ENCODE assay signal across 8 mouse cellular contexts in genomic region chr3:33799617-33800512, GRCm38 (mm10). TPM values are rescaled to one million over a fixed set of nuclear protein-coding genes. Genes with fewer than 3 reads are reported as not detected.
A peak's percentile ranks its signal among the peaks of the same experiment; 100 is the strongest.
DNase-seq lines count a peak whose midpoint lies in the region; ATAC-seq lines count a peak whose summit lies in the region.

Ttc14 (plus strand) TSS chr3:33799832.

- H3K36me3 ChIP-seq in heart, embryonic 14.5 days (ENCODE audit: control insufficient read depth, insufficient read depth, low read length) = peaks cover 22% of the 10 kb centered on the region
- peaks cover 15% of the 10 kb centered on the region for H3K36me3 ChIP-seq in liver, embryonic 13.5 days
- H3K36me3 ChIP-seq in stomach, embryonic 16.5 days (ENCODE audit: control insufficient read depth, insufficient read depth, low read length) = peaks cover 2% of the 10 kb centered on the region; the same call in 1 of the 2 replicates

- peak within 1 kb of the TSS; percentile 82 to 97 for H3K4me3 ChIP-seq in heart, embryonic 14.5 days (ENCODE audit: control insufficient read depth in 1 of 2, insufficient read depth in 1 of 2, low read depth in 1 of 2, low read length in 2 of 2)
- peak within 1 kb of the TSS; percentile 96 for H3K4me3 ChIP-seq in liver, embryonic 13.5 days (replicated peaks)
- H3K4me3 ChIP-seq in stomach, embryonic 16.5 days (replicated peaks; ENCODE audit: low read length) = peak within 1 kb of the TSS; percentile 93

- peak; percentile 94 for ATAC-seq in CD4-positive, CD25-positive, alpha-beta regulatory T cell, adult 4 months
- peak; percentile 99 for ATAC-seq in heart, embryonic 14.5 days (ENCODE audit: insufficient number of reproducible peaks, insufficient read depth, low FRiP score, low read depth)
- ATAC-seq in liver, embryonic 13.5 days (ENCODE audit: low read depth) = peak; percentile 96
- ATAC-seq in stomach, embryonic 16.5 days (ENCODE audit: insufficient read depth, low FRiP score) = peak; percentile 99

- H3K4me1 ChIP-seq in heart, embryonic 14.5 days (ENCODE audit: control insufficient read depth in 2 of 2, insufficient read depth in 2 of 2, low read length in 2 of 2) = peaks cover 0 to 6% of the 10 kb centered on the region in 2 experiments; a peak in 3 of 4 replicates
- H3K4me1 ChIP-seq in liver, embryonic 13.5 days (replicated peaks) = peaks cover 25% of the 10 kb centered on the region
- peaks cover 7% of the 10 kb centered on the region for H3K4me1 ChIP-seq in stomach, embryonic 16.5 days (ENCODE audit: control insufficient read depth, insufficient read depth, low read length)

- WGBS in heart, embryonic 14.5 days = under 1% methylated on average over 90 of the region's 90 CpGs
- under 1% methylated on average over 86 of the region's 90 CpGs for WGBS in liver, embryonic 13.5 days (ENCODE audit: insufficient replicate concordance)
- under 1% methylated on average over 88 of the region's 90 CpGs for WGBS in stomach, embryonic 16.5 days

- H3K4me2 ChIP-seq in heart, embryonic 14.5 days (ENCODE audit: low read length) = peak within 1 kb of the TSS; percentile 72
- peak within 1 kb of the TSS; percentile 87 for H3K4me2 ChIP-seq in liver, embryonic 13.5 days
- H3K4me2 ChIP-seq in stomach, embryonic 16.5 days (ENCODE audit: low read depth, low read length) = peak within 1 kb of the TSS; percentile 61

- peak within 1 kb of the TSS; percentile 99 for H3K9ac ChIP-seq in heart, embryonic 14.5 days (ENCODE audit: low read length)
- peak within 1 kb of the TSS; percentile 97 for H3K9ac ChIP-seq in liver, embryonic 13.5 days
- H3K9ac ChIP-seq in stomach, embryonic 16.5 days (ENCODE audit: low read length) = peak within 1 kb of the TSS; percentile 98

- H3K27me3 ChIP-seq in heart, embryonic 14.5 days (ENCODE audit: control insufficient read depth, insufficient read depth, low read length) = no peaks in the 10 kb centered on the region
- H3K27me3 ChIP-seq in liver, embryonic 13.5 days = no peaks in the 10 kb centered on the region
- no peaks in the 10 kb centered on the region for H3K27me3 ChIP-seq in stomach, embryonic 16.5 days (ENCODE audit: control insufficient read depth, insufficient read depth, low read length)

- peak within 1 kb of the TSS; percentile 100 for H3K27ac ChIP-seq in heart, embryonic 14.5 days (replicated peaks in 1 of 2; ENCODE audit: control insufficient read depth in 1 of 2, insufficient read depth in 1 of 2, low read depth in 2 of 2, low read length in 2 of 2)
- H3K27ac ChIP-seq in liver, embryonic 13.5 days = peak within 1 kb of the TSS; percentile 100
- H3K27ac ChIP-seq in stomach, embryonic 16.5 days (ENCODE audit: low read length) = peak within 1 kb of the TSS; percentile 100

- DNase-seq in c-Kit-negative CD71-positive TER-119-positive erythroid progenitor cells, embryonic 14.5 days (ENCODE audit: low read depth, low spot score) = peak; percentile 95
- DNase-seq in fibroblast of lung, adult 2 months (ENCODE audit: low read depth) = peak; percentile 94
- peak; percentile 97 for DNase-seq in kidney, postnatal 14 days
- peak; percentile 96 for DNase-seq in liver, embryonic 13.5 days
- peak; percentile 99 for DNase-seq in neural tube, embryonic 10.5 days (ENCODE audit: extremely low spot score, low spot score)

- no peaks in the 10 kb centered on the region for H3K9me3 ChIP-seq in heart, embryonic 14.5 days (ENCODE audit: control insufficient read depth, low read length)
- H3K9me3 ChIP-seq in liver, embryonic 13.5 days (replicated peaks) = no peaks in the 10 kb centered on the region
- no peaks in the 10 kb centered on the region for H3K9me3 ChIP-seq in stomach, embryonic 16.5 days (replicated peaks; ENCODE audit: control insufficient read depth, low read length)

RNA-seq across cellular contexts. Expression of gene Ttc14, which starts in this region (rescaled TPM):
- polyA plus RNA-seq in CD4-positive, CD25-positive, alpha-beta regulatory T cell, adult 4 months (2017; shearing (Covaris generic)) = 10 to 100 TPM; 12.7 to 20.5 TPM
- polyA plus RNA-seq in heart, embryonic 14.5 days (2014; fragmentation: Nextera tagmentation; extraction: Ambion mirVana) = 48.9 and 52.2 TPM in 2 replicates
- 30.5 and 31.5 TPM in 2 replicates for polyA plus RNA-seq in liver, embryonic 13.5 days (2015; fragmentation: Nextera tagmentation; extraction: Ambion mirVana)
- polyA plus RNA-seq in stomach, embryonic 16.5 days (2015; fragmentation: Nextera tagmentation; extraction: Ambion mirVana) = 44.8 and 47.1 TPM in 2 replicates

Comparison
In these comparisons a context has a peak if more than half of its experiments do, and no peak if none do; other contexts are left out.
1. Peak in every context shown above with its lines: DNase-seq, ATAC-seq, H3K4me3 ChIP-seq and H3K27ac ChIP-seq.